Mouse (Mus musculus): ENCODE results near the gene Olfr285.

GRCm38 (mm10) chr15:98317177-98317724, at the start of gene Olfr285:
- TF ChIP-seq GATA1 (IDR thresholded peaks at IDR 0.05; ENCODE audit: borderline replicate concordance, low read length) (no peak), FLI1 (IDR thresholded peaks at IDR 0.05; ENCODE audit: low read length) (no peak)

Measured in megakaryocyte, embryonic 14.5 days (primary cell).